Mouse (Mus musculus) neural tube, embryonic 10.5 days (tissue): ENCODE measurements around the gene Bsdc1.
A peak's percentile ranks its signal among the peaks of the same experiment; 100 is the strongest.
"Not testable (repeated sequence)": the region's sequence is repeated elsewhere in the genome, so short reads cannot be mapped to it uniquely, and the experiment has no call there.

Experiments used
- DNase-seq: peaks from one replicate; pipeline ENCODE4 v3.0.0-alpha.2; 2017; ENCODE audit warnings: low spot score; ENCODE audit errors: extremely low spot score

Bsdc1 gene

GRCm38 (mm10) chr4:129461183-129461960 is at the start of gene Bsdc1:
Gene Bsdc1, plus strand, starts transcription at chr4:129461581.
- peak; percentile 98 for DNase-seq

- DNase-seq: no peak
Observed at GRCm38 (mm10) chr4:129415892-129416291, 45.5 kb upstream of the Bsdc1 start.

GRCm38 (mm10) chr4:129416478-129416877 is 44.9 kb upstream of the Bsdc1 start:
- no peak for DNase-seq

GRCm38 (mm10) chr4:129418321-129418720 is 43.1 kb upstream of the Bsdc1 start:
- DNase-seq: no peak

GRCm38 (mm10) chr4:129440340-129441063 is 20.9 kb upstream of the Bsdc1 start, which contains the start of gene Zbtb8b:
Gene Zbtb8b, minus strand, starts transcription at chr4:129440853.
- DNase-seq: peak; percentile 47

GRCm38 (mm10) chr4:129441145-129441544 is 20.2 kb upstream of the Bsdc1 start:
- DNase-seq: no peak

- no peak for DNase-seq
Observed at GRCm38 (mm10) chr4:129447360-129447759, 14.0 kb upstream of the Bsdc1 start.

GRCm38 (mm10) chr4:129447778-129448563 is 13.4 kb upstream of the Bsdc1 start:
- DNase-seq: no peak

- no peak for DNase-seq
Observed at GRCm38 (mm10) chr4:129448713-129449112, 12.7 kb upstream of the Bsdc1 start.

- DNase-seq: no peak
Observed at GRCm38 (mm10) chr4:129450851-129451250, 10.5 kb upstream of the Bsdc1 start.

GRCm38 (mm10) chr4:129451471-129452169 is 9.8 kb upstream of the Bsdc1 start:
- no peak for DNase-seq

GRCm38 (mm10) chr4:129455265-129455664 is 6.1 kb upstream of the Bsdc1 start:
- peak; percentile 66 for DNase-seq

GRCm38 (mm10) chr4:129456126-129456525 is 5.3 kb upstream of the Bsdc1 start:
- no peak for DNase-seq

GRCm38 (mm10) chr4:129457311-129457710 is 4.1 kb upstream of the Bsdc1 start:
- DNase-seq: not testable (repeated sequence)

- no peak for DNase-seq
Observed at GRCm38 (mm10) chr4:129459726-129460125, 1.7 kb upstream of the Bsdc1 start.

GRCm38 (mm10) chr4:129460827-129461182 is 576 bp upstream of the Bsdc1 start:
- DNase-seq: no peak

- no peak for DNase-seq
Observed at GRCm38 (mm10) chr4:129462118-129462517, 737 bp downstream of the Bsdc1 start.

- DNase-seq: no peak
Observed at GRCm38 (mm10) chr4:129463097-129464059, 2.0 kb downstream of the Bsdc1 start.

- DNase-seq: no peak
Observed at GRCm38 (mm10) chr4:129464286-129464815, 3.0 kb downstream of the Bsdc1 start.

- no peak for DNase-seq
Observed at GRCm38 (mm10) chr4:129476047-129476446, 14.7 kb downstream of the Bsdc1 start.
